In the genomic region with DNA sequence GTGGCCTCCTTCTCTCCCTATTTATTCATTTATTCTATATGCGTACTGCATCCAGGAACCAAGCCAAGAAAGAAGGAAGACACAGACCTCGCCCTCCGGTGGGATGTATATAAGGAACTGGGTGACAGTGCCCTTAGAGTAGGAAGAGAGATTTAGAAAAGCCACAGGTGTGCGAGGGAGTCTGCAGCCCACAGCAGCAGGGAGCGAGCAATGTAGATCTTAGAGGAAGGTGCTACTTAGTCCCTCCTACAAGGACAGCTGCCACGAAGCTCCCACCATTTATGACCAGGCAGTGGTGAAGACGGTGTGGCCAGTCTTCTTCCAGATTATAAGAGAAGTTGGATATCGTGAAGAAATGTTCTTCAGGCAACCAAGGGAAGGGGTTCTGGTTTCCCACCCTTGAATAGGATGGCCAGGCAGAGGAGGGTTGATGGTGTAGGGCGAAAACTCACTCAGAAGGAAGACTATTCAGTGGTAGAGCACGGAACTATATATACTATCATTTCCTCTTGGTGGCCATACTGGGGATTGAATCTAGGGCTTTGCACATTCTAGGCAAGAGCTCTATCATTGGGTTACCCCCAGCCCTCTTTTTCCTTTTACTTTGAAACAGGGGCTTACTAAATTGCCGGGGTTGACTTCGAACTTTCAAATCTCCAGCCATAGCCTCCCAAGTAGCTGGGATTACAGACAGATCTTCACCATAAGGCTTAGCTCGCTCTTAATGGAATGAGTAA, we compare ENCODE assay signal across 24 mouse cellular contexts. TPM values are rescaled to one million over a fixed set of nuclear protein-coding genes. Genes with fewer than 3 reads are reported as not detected.
A peak's percentile ranks its signal among the peaks of the same experiment; 100 is the strongest.
DNase-seq lines count a peak whose midpoint lies in the region; ATAC-seq and TF ChIP-seq lines count a peak whose summit lies in the region.
"Had no signal": no experiment of that assay in that cellular context is flagged by ENCODE, and none has a peak within 500 bp of the region (broad histone marks: within the 10 kb centered on the region; RNA-seq: fewer than 3 reads in every experiment).

No protein-coding gene starts in this region.

- no peak overlapping the region for H3K4me2 ChIP-seq in embryonic facial prominence, embryonic 13.5 days
- no peak overlapping the region for H3K4me2 ChIP-seq in lung, embryonic 16.5 days (ENCODE audit: low read depth, low read length)
- no peak overlapping the region for H3K4me2 ChIP-seq in midbrain, postnatal 0 days (ENCODE audit: low read depth, low read length, poor library complexity, severe bottlenecking)
- H3K4me2 ChIP-seq: embryonic facial prominence, embryonic 12.5 days; forebrain, embryonic 12.5 days; forebrain, embryonic 15.5 days; heart, embryonic 12.5 days; heart, embryonic 15.5 days; hindbrain, embryonic 13.5 days had no signal

- no peak for DNase-seq in embryonic facial prominence, embryonic 10.5 days (ENCODE audit: low spot score)
- no peak for DNase-seq in lung, postnatal 4 days
- no peak for DNase-seq in limb, embryonic 10.5 days (ENCODE audit: low spot score)
- DNase-seq in midbrain, postnatal 0 days (ENCODE audit: low spot score), result no peak
- DNase-seq in Muller cell, postnatal 12 days (ENCODE audit: inconsistent ontology term), result no peak
- DNase-seq: adrenal gland, adult 8-10 months; adrenal gland, postnatal 25 days; B cell, adult 2 months; gastrocnemius, postnatal 25 days; heart, adult 18-20 months; heart, postnatal 10 days; heart, postnatal 36 days had no signal

- no peaks in the 10 kb centered on the region for H3K27me3 ChIP-seq in embryonic facial prominence, embryonic 13.5 days
- no peaks in the 10 kb centered on the region; the same call in 1 of the 2 replicates for H3K27me3 ChIP-seq in embryonic facial prominence, embryonic 10.5 days (replicated peaks; ENCODE audit: low read depth, poor library complexity, severe bottlenecking)
- no peaks in the 10 kb centered on the region for H3K27me3 ChIP-seq in lung, embryonic 16.5 days (ENCODE audit: control insufficient read depth, insufficient read depth, low read depth, low read length)
- H3K27me3 ChIP-seq in limb, embryonic 10.5 days (ENCODE audit: low read depth, poor library complexity, severe bottlenecking), result no peaks in the 10 kb centered on the region
- H3K27me3 ChIP-seq in midbrain, postnatal 0 days (ENCODE audit: insufficient read depth, low read length), result no peaks in the 10 kb centered on the region
- H3K27me3 ChIP-seq: CH12.LX; embryonic facial prominence, embryonic 12.5 days; forebrain, embryonic 15.5 days; heart, embryonic 15.5 days had no signal

- H3K9me3 ChIP-seq in embryonic facial prominence, embryonic 13.5 days, result no peaks in the 10 kb centered on the region
- H3K9me3 ChIP-seq in embryonic facial prominence, embryonic 10.5 days, result no peaks in the 10 kb centered on the region
- no peaks in the 10 kb centered on the region for H3K9me3 ChIP-seq in lung, embryonic 16.5 days (ENCODE audit: control insufficient read depth, low read length)
- no peaks in the 10 kb centered on the region for H3K9me3 ChIP-seq in limb, embryonic 10.5 days (replicated peaks)
- no peaks in the 10 kb centered on the region for H3K9me3 ChIP-seq in midbrain, postnatal 0 days (ENCODE audit: low read length)
- H3K9me3 ChIP-seq: embryonic facial prominence, embryonic 12.5 days; forebrain, embryonic 12.5 days; forebrain, embryonic 15.5 days; G1E; heart, embryonic 12.5 days; heart, embryonic 15.5 days; hindbrain, embryonic 10.5 days; hindbrain, embryonic 13.5 days had no signal

- H3K27ac ChIP-seq in embryonic facial prominence, embryonic 13.5 days, result peak overlapping the region; percentile 58; the same call in 1 of the 2 replicates
- H3K27ac ChIP-seq in embryonic facial prominence, embryonic 10.5 days (replicated peaks), result no peak overlapping the region
- peak overlapping the region; percentile 23 for H3K27ac ChIP-seq in lung, embryonic 16.5 days (ENCODE audit: low read length)
- H3K27ac ChIP-seq in limb, embryonic 10.5 days, result peak overlapping the region; percentile 65
- H3K27ac ChIP-seq in midbrain, postnatal 0 days (ENCODE audit: low read depth, low read length), result no peak overlapping the region
- H3K27ac ChIP-seq: embryonic facial prominence, embryonic 12.5 days; forebrain, embryonic 12.5 days; heart, embryonic 15.5 days; hindbrain, embryonic 10.5 days; hindbrain, embryonic 13.5 days had no signal

- H3K4me3 ChIP-seq in embryonic facial prominence, embryonic 13.5 days, result no peak overlapping the region
- H3K4me3 ChIP-seq in embryonic facial prominence, embryonic 10.5 days, result no peak overlapping the region
- no peak overlapping the region for H3K4me3 ChIP-seq in lung, embryonic 16.5 days (ENCODE audit: low read length)
- no peak overlapping the region for H3K4me3 ChIP-seq in limb, embryonic 10.5 days
- H3K4me3 ChIP-seq in midbrain, postnatal 0 days (ENCODE audit: low read depth, low read length), result no peak overlapping the region
- H3K4me3 ChIP-seq: embryonic facial prominence, embryonic 12.5 days; erythroblast, embryonic 14.5 days; forebrain, embryonic 12.5 days; forebrain, embryonic 15.5 days; heart, embryonic 12.5 days; heart, embryonic 15.5 days; hindbrain, embryonic 10.5 days; hindbrain, embryonic 13.5 days had no signal

- ATAC-seq in embryonic facial prominence, embryonic 13.5 days (ENCODE audit: insufficient number of reproducible peaks, insufficient read depth, low FRiP score, low TSS enrichment, low read depth), result no peak
- ATAC-seq in lung, embryonic 16.5 days (ENCODE audit: low read depth), result no peak
- ATAC-seq in midbrain, postnatal 0 days (ENCODE audit: low FRiP score), result no peak

- H3K9ac ChIP-seq in embryonic facial prominence, embryonic 13.5 days, result no peak overlapping the region
- no peak overlapping the region for H3K9ac ChIP-seq in lung, embryonic 16.5 days (ENCODE audit: low read length)
- no peak overlapping the region for H3K9ac ChIP-seq in midbrain, postnatal 0 days (replicated peaks; ENCODE audit: low read length, poor library complexity, severe bottlenecking)
- H3K9ac ChIP-seq: embryonic facial prominence, embryonic 12.5 days; forebrain, embryonic 12.5 days; forebrain, embryonic 15.5 days; heart, embryonic 12.5 days; heart, embryonic 15.5 days; hindbrain, embryonic 13.5 days had no signal

- 84% methylated on average over 13 of the region's 13 CpGs for WGBS in embryonic facial prominence, embryonic 13.5 days
- WGBS in embryonic facial prominence, embryonic 10.5 days, result 88% methylated on average over 13 of the region's 13 CpGs
- WGBS in lung, embryonic 16.5 days, result 79% methylated on average over 13 of the region's 13 CpGs
- WGBS in limb, embryonic 10.5 days, result 87% methylated on average over 13 of the region's 13 CpGs
- 88% methylated on average over 13 of the region's 13 CpGs for WGBS in midbrain, postnatal 0 days

- no peak for TF ChIP-seq CTCF in midbrain, postnatal 0 days (IDR thresholded peaks at IDR 0.05)

- H3K4me1 ChIP-seq in embryonic facial prominence, embryonic 13.5 days, result peaks cover 45% of the 10 kb centered on the region
- peaks cover 36% of the 10 kb centered on the region for H3K4me1 ChIP-seq in embryonic facial prominence, embryonic 10.5 days
- H3K4me1 ChIP-seq in lung, embryonic 16.5 days (replicated peaks; ENCODE audit: control insufficient read depth, insufficient read depth, low read length), result peaks cover 26% of the 10 kb centered on the region
- H3K4me1 ChIP-seq in limb, embryonic 10.5 days, result peaks cover 48% of the 10 kb centered on the region
- H3K4me1 ChIP-seq in midbrain, postnatal 0 days (ENCODE audit: insufficient read depth, low read length), result no peaks in the 10 kb centered on the region

- H3K36me3 ChIP-seq in embryonic facial prominence, embryonic 13.5 days, result no peaks in the 10 kb centered on the region
- no peaks in the 10 kb centered on the region for H3K36me3 ChIP-seq in embryonic facial prominence, embryonic 10.5 days (replicated peaks)
- no peaks in the 10 kb centered on the region for H3K36me3 ChIP-seq in lung, embryonic 16.5 days (ENCODE audit: control insufficient read depth, insufficient read depth, low read length)
- peaks cover 13% of the 10 kb centered on the region for H3K36me3 ChIP-seq in limb, embryonic 10.5 days
- no peaks in the 10 kb centered on the region for H3K36me3 ChIP-seq in midbrain, postnatal 0 days (ENCODE audit: insufficient read depth, low read length)
- H3K36me3 ChIP-seq: embryonic facial prominence, embryonic 12.5 days; forebrain, embryonic 12.5 days; forebrain, embryonic 15.5 days; G1E; heart, embryonic 12.5 days; heart, embryonic 15.5 days; hindbrain, embryonic 10.5 days; hindbrain, embryonic 13.5 days had no signal

RNA-seq across cellular contexts. Expression of a gene that starts 38.5 kb away (rescaled TPM):
- polyA plus RNA-seq in embryonic facial prominence, embryonic 13.5 days (2015; fragmentation: Nextera tagmentation; extraction: Ambion mirVana), result 49.3 and 50.2 TPM in 2 replicates
- polyA plus RNA-seq in embryonic facial prominence, embryonic 10.5 days (2016; fragmentation: Nextera tagmentation; extraction: Ambion mirVana), result 58.9 and 64.4 TPM in 2 replicates
- polyA plus RNA-seq in lung, embryonic 16.5 days (2015; fragmentation: Nextera tagmentation; extraction: Ambion mirVana), result 51.2 and 51.7 TPM in 2 replicates
- 56.3 and 62.4 TPM in 2 replicates for polyA plus RNA-seq in limb, embryonic 10.5 days (2016; fragmentation: Nextera tagmentation; extraction: Ambion mirVana)
- total RNA-seq in midbrain, postnatal 0 days (2014; rRNA removed), result 65.1 and 69.9 TPM in 2 replicates
- 23.2 and 28.7 TPM in 2 replicates for polyA plus RNA-seq in midbrain, postnatal 0 days (2015; fragmentation: Nextera tagmentation; extraction: Ambion mirVana)

RNA-seq across cellular contexts. Expression of a gene that starts 42.8 kb away (rescaled TPM):
- 25.6 and 34.0 TPM in 2 replicates for polyA plus RNA-seq in embryonic facial prominence, embryonic 13.5 days (2015; fragmentation: Nextera tagmentation; extraction: Ambion mirVana)
- polyA plus RNA-seq in embryonic facial prominence, embryonic 10.5 days (2016; fragmentation: Nextera tagmentation; extraction: Ambion mirVana), result 8.3 and 11.6 TPM in 2 replicates
- 83.7 and 86.9 TPM in 2 replicates for polyA plus RNA-seq in lung, embryonic 16.5 days (2015; fragmentation: Nextera tagmentation; extraction: Ambion mirVana)
- 22.5 and 31.5 TPM in 2 replicates for polyA plus RNA-seq in limb, embryonic 10.5 days (2016; fragmentation: Nextera tagmentation; extraction: Ambion mirVana)
- total RNA-seq in midbrain, postnatal 0 days (2014; rRNA removed), result 3.9 TPM in 2 replicates
- 4.8 and 7.9 TPM in 2 replicates for polyA plus RNA-seq in midbrain, postnatal 0 days (2015; fragmentation: Nextera tagmentation; extraction: Ambion mirVana)
- polyA plus RNA-seq: erythroblast, embryonic 14.5 days; G1E had no signal

Comparison
In these comparisons a context has a peak if more than half of its experiments do, and no peak if none do; other contexts are left out.
1. H3K27ac ChIP-seq: peak in embryonic facial prominence, embryonic 13.5 days (single experiment), lung, embryonic 16.5 days (single experiment) and limb, embryonic 10.5 days (single experiment); none in embryonic facial prominence, embryonic 10.5 days (single experiment) and midbrain, postnatal 0 days (single experiment).